23 mouse cellular contexts compared by ENCODE assay signal in the genomic region with DNA sequence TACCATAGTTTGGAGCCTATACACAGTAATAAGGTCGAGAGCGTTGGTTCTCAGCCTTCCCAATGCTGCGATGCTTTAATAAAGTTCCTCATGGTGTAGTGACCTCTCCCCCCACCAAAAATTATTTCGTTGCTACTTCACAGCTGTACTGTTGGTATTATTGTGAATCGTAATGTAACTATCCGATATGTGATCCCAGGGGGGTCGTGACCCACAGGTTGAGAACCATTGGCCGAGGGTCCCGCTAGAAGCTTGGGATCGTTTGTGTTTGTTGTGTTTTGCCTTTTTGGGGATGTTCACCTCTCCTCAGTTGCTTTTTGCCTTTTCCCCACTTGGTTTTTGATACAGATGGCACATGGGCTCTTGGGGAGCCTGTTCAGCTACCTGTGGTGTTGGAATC.
DNase-seq lines count a peak whose midpoint lies in the region; ATAC-seq and TF ChIP-seq lines count a peak whose summit lies in the region.
"Had no signal": no experiment of that assay in that cellular context is flagged by ENCODE, and none has a peak within 500 bp of the region (broad histone marks: within the 10 kb centered on the region; RNA-seq: fewer than 3 reads in every experiment).

No protein-coding gene starts in this region.

- peaks cover 5% of the 10 kb centered on the region; the same call in 1 of the 2 replicates for H3K9me3 ChIP-seq in heart, embryonic 14.5 days (ENCODE audit: control insufficient read depth, low read length)
- H3K9me3 ChIP-seq in limb, embryonic 13.5 days = peaks cover 4% of the 10 kb centered on the region; the same call in 1 of the 2 replicates
- H3K9me3 ChIP-seq in limb, embryonic 10.5 days (replicated peaks) = no peaks in the 10 kb centered on the region
- H3K9me3 ChIP-seq in CH12.LX (replicated peaks; ENCODE audit: low read length) (peaks cover 3% of the 10 kb centered on the region), ES-E14 (ENCODE audit: control insufficient read depth, insufficient read depth, low read depth, low read length) (no peaks in the 10 kb centered on the region)
- H3K9me3 ChIP-seq: embryonic facial prominence, embryonic 10.5 days; forebrain, embryonic 12.5 days had no signal

- peak overlapping the region; percentile 11; the same call in 1 of the 2 replicates for H3K4me2 ChIP-seq in heart, embryonic 14.5 days (ENCODE audit: low read length)
- H3K4me2 ChIP-seq in limb, embryonic 13.5 days (replicated peaks) = no peak overlapping the region
- no peak overlapping the region for H3K4me2 ChIP-seq in CH12.LX (ENCODE audit: insufficient read depth, low read depth, poor library complexity, severe bottlenecking)
- H3K4me2 ChIP-seq: embryonic facial prominence, embryonic 12.5 days; forebrain, embryonic 12.5 days had no signal

- dilution Hi-C loops in CH12.LX (cut with MboI; ENCODE audit: extremely low pct_ligation_motif_present, extremely low pct_unique_long_range_greater_than_20kb, low sequenced_read_pairs) = no loop called here

- H3K9ac ChIP-seq in heart, embryonic 14.5 days (ENCODE audit: low read length) = no peak overlapping the region
- H3K9ac ChIP-seq in limb, embryonic 13.5 days = no peak overlapping the region
- H3K9ac ChIP-seq in CH12.LX (ENCODE audit: insufficient read depth, low read depth) (no peak overlapping the region), ES-E14 (ENCODE audit: insufficient read depth, low read depth, low read length, poor library complexity, severe bottlenecking) (no peak overlapping the region)
- H3K9ac ChIP-seq: embryonic facial prominence, embryonic 12.5 days; forebrain, embryonic 12.5 days had no signal

- no peaks in the 10 kb centered on the region for H3K79me2 ChIP-seq in CH12.LX (replicated peaks; ENCODE audit: control insufficient read depth, extremely low read depth, insufficient read depth, poor library complexity, severe bottlenecking)

- H3K27me3 ChIP-seq in heart, embryonic 14.5 days (ENCODE audit: control insufficient read depth, insufficient read depth, low read length) = no peaks in the 10 kb centered on the region
- no peaks in the 10 kb centered on the region for H3K27me3 ChIP-seq in limb, embryonic 13.5 days
- H3K27me3 ChIP-seq in limb, embryonic 10.5 days (ENCODE audit: low read depth, poor library complexity, severe bottlenecking) = no peaks in the 10 kb centered on the region
- H3K27me3 ChIP-seq in CH12.LX (replicated peaks) = no peaks in the 10 kb centered on the region
- H3K27me3 ChIP-seq: embryonic facial prominence, embryonic 12.5 days; forebrain, embryonic 12.5 days; Patski had no signal

- in situ Hi-C loops in CH12.LX (cut with MboI; ENCODE audit: low pct_ligation_motif_present, low pct_unique_long_range_greater_than_20kb, low sequenced_read_pairs) = no loop called here
- in situ Hi-C loops in ES-E14 (cut with MboI; ENCODE audit: low sequenced_read_pairs in 2 of 2, unreplicated experiment in 2 of 2) = no loop called here

- 86% methylated on average over 10 of the region's 10 CpGs for WGBS in heart, embryonic 14.5 days
- 79% methylated on average over 10 of the region's 10 CpGs for WGBS in limb, embryonic 13.5 days
- WGBS in limb, embryonic 10.5 days = 90% methylated on average over 10 of the region's 10 CpGs

- H3K4me1 ChIP-seq in heart, embryonic 14.5 days (ENCODE audit: control insufficient read depth in 2 of 2, insufficient read depth in 2 of 2, low read length in 2 of 2) = peaks cover 0 to 5% of the 10 kb centered on the region in 2 experiments; a peak in 1 of 4 replicates
- H3K4me1 ChIP-seq in limb, embryonic 13.5 days = peaks cover 26% of the 10 kb centered on the region
- 0 out of 2 replicates have a peak, but pooled peaks cover 4% of the 10 kb centered on the region for H3K4me1 ChIP-seq in limb, embryonic 10.5 days
- H3K4me1 ChIP-seq in CH12.LX (ENCODE audit: control insufficient read depth in 1 of 2, insufficient read depth in 2 of 2) (no peaks in the 10 kb centered on the region), ES-E14 (ENCODE audit: control insufficient read depth in 2 of 2, insufficient read depth in 2 of 2, low read length in 2 of 2, poor library complexity in 1 of 2) (no peaks in the 10 kb centered on the region)
- H3K4me1 ChIP-seq: embryonic facial prominence, embryonic 10.5 days; forebrain, embryonic 10.5 days; forebrain, embryonic 12.5 days had no signal

- ATAC-seq in heart, embryonic 14.5 days (ENCODE audit: insufficient number of reproducible peaks, insufficient read depth, low FRiP score, low read depth) = no peak
- no peak for ATAC-seq in limb, embryonic 13.5 days (ENCODE audit: low FRiP score, low read depth)
- ATAC-seq: activated CD4-positive, CD25-positive, alpha-beta regulatory T cell, adult 4 months; forebrain, embryonic 14.5 days; forebrain, embryonic 16.5 days; Patski had no signal

- H3K36me3 ChIP-seq in heart, embryonic 14.5 days (ENCODE audit: control insufficient read depth, insufficient read depth, low read length) = no peaks in the 10 kb centered on the region
- no peaks in the 10 kb centered on the region; the same call in none of the 2 replicates for H3K36me3 ChIP-seq in limb, embryonic 13.5 days
- no peaks in the 10 kb centered on the region for H3K36me3 ChIP-seq in limb, embryonic 10.5 days
- no peaks in the 10 kb centered on the region for H3K36me3 ChIP-seq in CH12.LX (replicated peaks in 1 of 2; ENCODE audit: control insufficient read depth in 1 of 2, insufficient read depth in 1 of 2, low read length in 1 of 2)
- H3K36me3 ChIP-seq in ES-E14 (ENCODE audit: control insufficient read depth, insufficient read depth, low read length, poor library complexity, severe bottlenecking) = no peaks in the 10 kb centered on the region
- H3K36me3 ChIP-seq: embryonic facial prominence, embryonic 10.5 days; embryonic facial prominence, embryonic 12.5 days; forebrain, embryonic 10.5 days; forebrain, embryonic 12.5 days had no signal

- no peak for TF ChIP-seq EP300 in CH12.LX (IDR thresholded peaks at IDR 0.05; ENCODE audit: low read length)

- no peak for DNase-seq in heart, adult 18-20 months
- no peak for DNase-seq in limb, embryonic 10.5 days (ENCODE audit: low spot score)
- DNase-seq in CH12.LX (ENCODE audit: extremely low read depth) (no peak), ES-E14 (ENCODE audit: low read depth, low spot score) (no peak)
- no peak for DNase-seq in thymus, postnatal 10 days (ENCODE audit: low spot score in 2 of 2)
- DNase-seq in gastrocnemius, postnatal 10 days = no peak
- DNase-seq: adrenal gland, adult 8-10 months; adrenal gland, postnatal 14 days; adrenal gland, postnatal 36 days; cerebellum, adult 11-12 months; cerebellum, adult 2 months; cerebellum, adult 9-10 months had no signal

- no peak for TF ChIP-seq POLR2A in CH12.LX (IDR thresholded peaks at IDR 0.05; ENCODE audit: low read depth, low read length)

- no peak overlapping the region for H3K4me3 ChIP-seq in heart, embryonic 14.5 days (ENCODE audit: control insufficient read depth in 1 of 2, insufficient read depth in 1 of 2, low read depth in 1 of 2, low read length in 2 of 2)
- no peak overlapping the region for H3K4me3 ChIP-seq in limb, embryonic 13.5 days
- no peak overlapping the region for H3K4me3 ChIP-seq in limb, embryonic 10.5 days
- H3K4me3 ChIP-seq in CH12.LX (replicated peaks in 1 of 3; ENCODE audit: low read depth in 2 of 3, low read length in 2 of 3, poor library complexity in 1 of 3) (no peak overlapping the region), ES-E14 (ENCODE audit: insufficient read depth in 1 of 2, low read depth in 1 of 2, low read length in 2 of 2, poor library complexity in 1 of 2, severe bottlenecking in 1 of 2) (no peak overlapping the region)
- H3K4me3 ChIP-seq: embryonic facial prominence, embryonic 10.5 days; embryonic facial prominence, embryonic 12.5 days; erythroblast, embryonic 14.5 days; forebrain, embryonic 10.5 days; forebrain, embryonic 12.5 days had no signal

- no peak for TF ChIP-seq CTCF in CH12.LX (conservative IDR thresholded peaks at IDR 0.05 in 1 of 2, IDR thresholded peaks at IDR 0.05 in 1 of 2; ENCODE audit: low read depth in 2 of 2, low read length in 2 of 2)

- no peak for TF ChIP-seq RAD21 in CH12.LX (IDR thresholded peaks at IDR 0.05; ENCODE audit: low read depth, low read length)

- H3K27ac ChIP-seq in heart, embryonic 14.5 days (replicated peaks in 1 of 2; ENCODE audit: control insufficient read depth in 1 of 2, insufficient read depth in 1 of 2, low read depth in 2 of 2, low read length in 2 of 2) = no peak overlapping the region
- peak overlapping the region; percentile 33; the same call in 1 of the 2 replicates for H3K27ac ChIP-seq in limb, embryonic 13.5 days
- no peak overlapping the region for H3K27ac ChIP-seq in limb, embryonic 10.5 days
- H3K27ac ChIP-seq in CH12.LX (ENCODE audit: insufficient read depth, low read depth) = no peak overlapping the region
- H3K27ac ChIP-seq in ES-E14 (ENCODE audit: insufficient read depth, low read depth, low read length, poor library complexity, severe bottlenecking) = no peak overlapping the region
- H3K27ac ChIP-seq: embryonic facial prominence, embryonic 10.5 days; embryonic facial prominence, embryonic 12.5 days; forebrain, embryonic 10.5 days; forebrain, embryonic 12.5 days had no signal

TF ChIP-seq in CH12.LX, 34 proteins besides CTCF, POLR2A, EP300 and RAD21:
- TF ChIP-seq ETS1 (conservative IDR thresholded peaks at IDR 0.05; ENCODE audit: low read depth, low read length) (no peak), JUN (IDR thresholded peaks at IDR 0.05; ENCODE audit: insufficient read depth, low read depth, low read length) (no peak), SIN3A (IDR thresholded peaks at IDR 0.05; ENCODE audit: low read length) (no peak), CHD2 (IDR thresholded peaks at IDR 0.05; ENCODE audit: low read length) (peak; percentile 47; the same call in 1 of the 2 replicates), ZMIZ1 (IDR thresholded peaks at IDR 0.05; ENCODE audit: low read depth, low read length) (no peak)
TF ChIP-seq in CH12.LX: peak in this region for 1.

TF ChIP-seq in ES-E14, 5 proteins besides CTCF, POLR2A, EP300 and RAD21:
- TF ChIP-seq CHD2 (IDR thresholded peaks at IDR 0.05; ENCODE audit: low read depth, low read length) = peak; percentile 83
- no peak for TF ChIP-seq MAFK (IDR thresholded peaks at IDR 0.05; ENCODE audit: insufficient read depth, low read depth, low read length)
- no peak for TF ChIP-seq ZNF384 (IDR thresholded peaks at IDR 0.05; ENCODE audit: low read depth, low read length)
